Mouse (Mus musculus) brown adipose tissue, adult 24 weeks (tissue): Measurements from ENCODE around the gene Hpn. TPM values are rescaled to one million over a fixed set of nuclear protein-coding genes. Genes with fewer than 3 reads are reported as not detected.

ENCODE experiments used
- H3K27ac ChIP-seq: fragments of 200-500 bp; replicated peaks from 2 replicates; pipeline ENCODE4 v1.5.1; 2012; ENCODE audit warnings: low read depth, mild to moderate bottlenecking, low read length
- H3K4me1 ChIP-seq: fragments of 200-500 bp; 2 replicates; pipeline ENCODE4 v1.6.1; 2012; ENCODE audit warnings: low read length, mixed read lengths; ENCODE audit not compliant: control insufficient read depth, insufficient read depth, insufficient read length
- H3K4me3 ChIP-seq: fragments of 200-500 bp; 2 replicates; pipeline ENCODE4 v1.5.1; 2012; ENCODE audit warnings: low read depth, mild to moderate bottlenecking, low read length, moderate library complexity; ENCODE audit not compliant: insufficient read depth
- polyA plus RNA-seq: library from polyadenylated mRNA; stranded (reverse); fragments of >200 nt; gene quantifications from 2 replicates; pipeline ENCODE4 v1.2.4, GENCODE M21; 2012; ENCODE audit not compliant: missing spikeins, insufficient read depth, insufficient read length

Gene Hpn
- polyA plus RNA-seq, 1 experiment = not detected

DNA sequence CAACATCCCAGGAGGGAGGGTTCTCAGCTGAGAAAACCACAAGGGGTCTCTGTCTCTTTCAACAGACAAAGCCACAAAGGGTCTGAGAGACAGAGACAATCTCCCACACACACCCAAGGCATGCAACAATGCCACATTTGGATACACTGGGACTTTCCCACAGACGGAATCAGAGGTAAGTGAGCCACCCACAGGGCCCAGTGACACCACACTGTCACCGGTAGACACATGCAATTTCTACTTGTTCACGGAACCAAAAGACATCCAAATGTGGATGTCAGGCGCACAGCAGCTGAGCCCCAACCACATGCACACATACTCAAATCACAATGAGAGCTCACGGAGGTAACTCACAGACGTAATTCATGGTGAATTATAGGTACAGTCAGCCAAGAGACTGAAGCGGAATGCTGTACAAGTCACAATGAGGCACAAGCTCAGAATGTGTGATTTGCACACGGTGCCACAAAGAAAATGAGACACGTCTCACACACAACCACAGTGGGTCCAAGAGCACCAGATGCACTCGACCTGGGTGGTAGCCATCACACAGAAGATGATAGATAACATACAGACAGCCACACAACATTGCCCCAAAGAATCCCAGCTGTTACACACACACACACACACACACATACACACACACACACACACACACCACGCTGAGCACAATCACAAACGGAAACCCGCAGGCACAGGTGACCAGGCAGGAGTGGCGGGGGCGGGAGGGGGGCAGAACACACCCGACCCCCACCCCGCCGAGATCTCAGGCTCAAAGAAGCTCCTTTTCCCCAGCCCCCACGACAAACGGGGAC, 34.9 kb upstream of the Hpn start:
- Histone ChIP-seq H3K27ac (peak overlapping the region; percentile 35), H3K4me3 (peak overlapping the region; percentile 63), H3K4me1 (peaks cover 15% of the 10 kb centered on the region)

DNA sequence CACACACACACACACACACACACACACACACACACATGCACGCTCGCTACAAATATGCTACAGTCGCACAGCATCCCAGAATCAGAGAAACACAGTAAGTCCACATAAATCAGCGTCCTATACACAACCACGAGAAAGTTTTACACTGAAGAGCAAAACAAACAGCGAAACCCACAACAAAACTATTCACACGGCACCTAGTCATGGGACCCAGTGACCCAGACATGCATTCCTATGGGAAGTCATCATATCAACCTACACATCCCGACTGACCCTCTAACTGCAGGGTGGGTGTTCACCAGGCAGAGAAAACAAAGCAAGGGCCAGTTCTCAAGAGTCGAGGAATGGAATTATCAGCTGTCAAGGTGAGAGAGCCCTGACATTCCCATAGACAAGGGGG, 34.2 kb upstream of the Hpn start:
- Histone ChIP-seq H3K4me1 (peaks cover 15% of the 10 kb centered on the region), H3K27ac (0 out of 2 replicates have a peak overlapping the region, but pooled peaks have one; percentile 35), H3K4me3 (peak overlapping the region; percentile 63)

DNA sequence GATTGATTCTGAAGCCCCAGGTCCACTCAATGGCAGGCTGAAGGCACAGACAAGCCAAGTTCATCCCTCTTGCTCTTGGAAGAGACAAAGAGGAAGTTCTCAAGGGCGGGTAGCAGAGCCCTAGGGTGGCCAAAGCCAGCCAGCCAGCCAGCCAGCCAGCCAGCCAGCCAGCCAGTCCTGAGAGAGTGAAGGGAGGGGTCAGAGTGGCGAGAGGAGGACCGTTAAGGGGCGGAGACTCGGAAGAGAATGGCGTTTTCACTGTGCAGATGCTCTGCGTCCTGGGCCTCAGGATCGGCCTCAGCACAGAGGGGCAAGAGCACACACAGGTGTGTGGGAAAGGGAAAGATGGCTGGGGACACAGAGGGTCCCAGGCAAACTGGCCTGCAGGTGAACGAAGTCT, 33.7 kb upstream of the Hpn start:
- peak overlapping the region; percentile 63 for H3K4me3 ChIP-seq
- H3K4me1 ChIP-seq = peaks cover 15% of the 10 kb centered on the region
- peak overlapping the region; percentile 13 for H3K27ac ChIP-seq

DNA sequence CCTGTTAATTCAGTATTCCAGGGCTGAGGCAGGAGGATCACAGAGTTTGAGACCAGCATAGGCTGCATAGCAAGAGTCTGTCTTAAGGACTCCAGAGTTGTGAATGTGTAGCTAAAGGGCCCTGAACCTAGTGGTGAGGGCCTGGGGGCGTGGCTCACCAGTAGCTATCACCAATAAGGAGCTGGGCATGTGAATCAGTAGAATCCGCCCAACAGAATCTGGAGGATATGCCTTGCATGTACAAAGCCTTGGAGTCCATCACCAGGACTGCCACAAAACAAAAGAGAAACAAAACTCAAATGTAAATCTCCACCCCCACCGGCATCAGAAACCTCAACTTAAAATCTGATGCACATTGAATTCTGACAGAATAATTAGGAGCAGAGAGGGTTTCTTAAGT, 33.0 kb upstream of the Hpn start:
- Histone ChIP-seq H3K4me3 (peak overlapping the region; percentile 11; the same call in 1 of the 2 replicates), H3K4me1 (peaks cover 15% of the 10 kb centered on the region), H3K27ac (peak overlapping the region; percentile 13; the same call in 1 of the 2 replicates)

DNA sequence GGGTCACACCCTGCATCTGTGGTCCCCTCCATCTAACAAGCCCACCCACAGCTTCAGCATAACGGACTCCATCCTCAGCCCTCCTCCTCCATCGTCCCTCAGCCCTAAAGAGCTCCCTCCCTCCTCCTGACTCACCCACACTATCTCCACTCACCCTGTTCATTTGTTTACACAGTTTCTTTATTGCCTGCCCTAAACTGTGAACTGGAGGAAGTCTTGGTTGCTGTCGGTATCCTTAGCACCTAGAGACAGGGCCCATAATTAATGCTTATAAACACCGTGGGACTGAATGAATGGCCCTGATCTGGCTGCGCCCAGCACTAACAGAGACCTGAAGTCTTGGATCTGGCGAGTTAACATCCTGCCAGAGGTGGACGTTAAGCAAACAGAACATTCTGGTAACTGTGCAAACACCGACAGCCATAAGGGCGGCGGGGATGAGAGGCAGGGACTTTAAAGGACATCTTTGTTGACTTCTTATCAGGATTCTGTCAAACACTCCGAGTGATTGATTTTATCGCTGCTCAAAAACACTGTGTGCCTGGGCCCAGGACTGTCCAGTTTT, 30.6 kb upstream of the Hpn start:
- Histone ChIP-seq H3K4me1 (peaks cover 15% of the 10 kb centered on the region), H3K27ac (no peak overlapping the region), H3K4me3 (no peak overlapping the region)

DNA sequence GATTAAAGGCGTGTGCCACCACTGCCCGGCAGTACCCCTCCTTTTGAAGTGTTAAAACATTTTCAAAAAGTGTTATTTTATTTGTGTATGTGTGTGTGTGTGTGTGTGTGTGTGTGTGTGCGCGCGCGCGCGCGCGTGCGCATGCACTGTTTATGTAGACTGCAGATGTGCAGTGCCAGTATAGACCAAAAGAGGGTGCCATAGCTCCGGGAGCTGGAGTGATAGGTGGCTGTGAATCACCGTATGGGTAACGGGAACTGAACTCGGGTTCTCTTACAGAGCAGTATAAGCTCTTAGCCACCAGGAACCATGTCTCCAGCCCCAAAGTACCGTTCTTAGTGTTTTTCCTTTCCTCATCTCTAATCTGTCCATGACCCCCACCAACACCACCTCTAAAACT, 29.8 kb upstream of the Hpn start:
- H3K27ac ChIP-seq = no peak overlapping the region
- peaks cover 15% of the 10 kb centered on the region for H3K4me1 ChIP-seq
- H3K4me3 ChIP-seq = no peak overlapping the region

DNA sequence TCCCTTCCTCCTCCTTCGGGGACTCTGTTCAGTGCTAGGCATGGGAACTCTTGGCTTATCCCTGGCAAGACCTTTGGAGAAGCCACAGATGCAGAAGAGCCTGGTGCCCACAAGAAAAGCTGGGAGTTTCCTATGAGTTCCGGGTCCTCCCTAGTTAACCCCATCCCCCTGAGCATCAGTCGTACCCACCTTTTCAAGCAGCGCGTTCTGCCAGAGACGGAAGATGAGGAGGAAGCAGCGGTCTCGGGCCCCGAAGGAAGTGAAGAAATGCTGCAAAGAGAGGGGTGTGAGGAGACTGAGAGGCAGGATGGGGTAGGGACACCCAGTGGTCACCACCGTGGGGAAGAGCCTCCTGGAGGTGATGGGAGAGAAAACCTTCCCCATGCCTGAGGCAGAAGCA, 25.9 kb upstream of the Hpn start:
- Histone ChIP-seq H3K27ac (no peak overlapping the region), H3K4me3 (no peak overlapping the region), H3K4me1 (no peaks in the 10 kb centered on the region)

DNA sequence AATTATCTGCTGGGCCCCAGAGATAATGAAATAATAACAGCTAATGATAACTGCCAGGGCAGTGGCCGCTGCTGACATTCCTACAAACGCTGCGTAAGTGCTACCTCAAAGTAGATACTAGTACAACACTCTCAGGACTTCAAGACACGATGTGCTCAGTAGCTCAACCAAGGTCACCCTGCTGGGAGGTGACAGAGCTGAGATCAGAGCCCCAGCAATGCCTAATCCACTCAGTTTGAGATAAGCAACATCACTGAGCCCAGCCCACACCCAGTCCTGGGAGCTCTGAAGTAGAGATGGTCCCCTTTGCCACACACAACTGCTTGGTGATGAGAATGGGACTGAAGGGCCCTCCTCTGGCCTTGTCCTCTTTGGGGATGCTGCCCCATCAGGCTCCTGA, 25.2 kb upstream of the Hpn start:
- Histone ChIP-seq H3K4me1 (no peaks in the 10 kb centered on the region), H3K27ac (no peak overlapping the region), H3K4me3 (no peak overlapping the region)

DNA sequence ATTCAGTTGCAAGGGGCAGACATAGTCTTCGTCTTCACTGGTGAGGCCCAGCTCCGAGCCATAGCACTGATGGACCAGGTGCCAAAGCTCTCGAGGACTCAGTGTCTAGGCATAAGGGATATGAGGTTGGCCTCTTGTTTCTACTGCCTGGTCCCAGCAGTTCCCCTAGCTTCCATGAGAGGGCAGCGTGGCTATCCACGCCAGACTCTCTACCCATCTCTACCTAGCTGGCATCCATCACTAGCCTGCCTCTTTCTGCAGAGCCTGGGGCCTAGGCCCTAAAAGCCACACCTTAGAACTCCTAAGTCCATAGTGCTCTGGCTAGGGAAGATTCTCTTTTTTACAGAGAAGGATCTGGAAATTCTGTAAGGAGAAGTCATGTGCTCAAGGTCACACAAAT, 24.7 kb upstream of the Hpn start:
- Histone ChIP-seq H3K4me3 (no peak overlapping the region), H3K4me1 (no peaks in the 10 kb centered on the region), H3K27ac (no peak overlapping the region)

DNA sequence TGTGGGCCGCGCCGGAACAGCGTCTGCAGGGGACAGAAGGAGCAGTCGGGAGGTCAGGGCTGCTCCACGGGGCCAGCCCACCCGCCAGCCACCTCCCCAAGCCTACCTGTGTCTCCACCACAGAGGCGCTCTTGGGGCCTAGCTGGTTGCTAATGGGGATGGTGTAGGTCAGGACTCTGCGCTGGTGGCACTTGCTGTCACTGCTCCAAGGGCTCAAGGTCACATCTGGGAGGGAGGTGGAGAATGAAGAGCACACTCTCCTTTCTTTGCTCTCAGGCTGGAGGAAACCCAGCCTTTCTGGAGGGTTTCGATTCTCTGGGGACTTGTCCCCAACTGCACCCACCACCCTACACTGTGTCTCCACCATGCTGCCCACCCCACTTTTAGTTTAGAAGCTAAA, 20.6 kb upstream of the Hpn start:
- Histone ChIP-seq H3K4me1 (no peaks in the 10 kb centered on the region), H3K4me3 (no peak overlapping the region), H3K27ac (no peak overlapping the region)

DNA sequence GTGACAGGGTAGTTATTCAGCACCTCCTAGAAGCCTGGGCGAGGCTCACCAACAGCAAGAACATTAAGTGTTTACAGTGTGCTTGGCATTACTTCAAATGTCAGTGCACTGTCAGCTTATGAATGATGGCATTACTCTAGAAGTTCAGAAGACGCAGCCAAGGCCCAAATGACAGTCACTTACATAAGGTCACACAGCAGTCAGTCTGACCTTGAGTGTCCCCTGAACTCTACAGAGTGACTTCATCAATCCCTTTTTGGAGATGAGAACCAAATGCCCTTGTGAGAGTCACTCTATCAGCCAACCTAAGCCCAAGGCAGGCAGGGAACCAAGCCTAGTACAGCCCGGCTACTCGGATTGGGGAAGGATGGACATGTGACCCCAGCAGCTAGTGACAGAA, 16.8 kb upstream of the Hpn start:
- Histone ChIP-seq H3K27ac (peak overlapping the region; percentile 61), H3K4me3 (no peak overlapping the region), H3K4me1 (no peaks in the 10 kb centered on the region)

DNA sequence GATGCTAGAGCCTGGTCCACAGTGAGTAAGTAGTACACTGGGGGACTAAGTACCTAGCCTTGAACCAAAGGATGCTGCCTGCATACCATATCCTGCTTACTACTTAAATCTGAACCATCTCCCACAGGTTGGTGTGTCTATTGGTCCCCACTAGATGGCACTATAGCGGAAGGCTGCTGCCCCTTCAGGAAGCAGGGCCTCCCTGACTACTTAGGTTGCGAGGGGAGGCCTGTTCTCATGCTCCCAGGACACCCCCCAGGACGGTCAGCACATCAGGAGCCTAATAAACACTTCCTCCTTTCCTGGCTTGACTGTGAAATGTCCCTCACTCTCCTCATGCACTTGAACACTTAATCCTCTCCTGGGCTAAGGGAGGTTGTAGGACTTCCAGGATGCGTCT, 15.8 kb upstream of the Hpn start:
- no peak overlapping the region for H3K4me3 ChIP-seq
- H3K27ac ChIP-seq = no peak overlapping the region
- no peaks in the 10 kb centered on the region for H3K4me1 ChIP-seq

DNA sequence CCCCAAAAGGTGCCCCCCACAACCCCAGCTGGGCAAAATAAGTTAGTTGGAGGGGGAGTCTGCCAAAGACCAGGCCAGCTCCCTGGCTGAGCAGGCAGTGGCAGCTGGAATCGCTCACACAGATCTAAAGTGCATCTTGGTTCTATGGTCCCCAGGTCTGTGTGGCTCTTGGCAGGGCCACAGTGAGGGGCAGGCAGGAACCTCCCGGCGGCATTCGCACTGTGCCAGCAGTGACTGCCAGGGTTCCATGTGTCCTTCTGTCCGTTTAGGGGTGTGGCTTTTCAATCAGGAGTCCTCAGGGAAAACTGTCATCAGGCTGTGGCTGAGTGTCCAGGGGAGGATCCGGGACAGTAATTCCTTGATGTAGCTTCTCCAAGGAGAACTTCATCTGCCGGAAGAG, 15.1 kb upstream of the Hpn start:
- Histone ChIP-seq H3K4me3 (no peak overlapping the region), H3K4me1 (no peaks in the 10 kb centered on the region), H3K27ac (no peak overlapping the region)

DNA sequence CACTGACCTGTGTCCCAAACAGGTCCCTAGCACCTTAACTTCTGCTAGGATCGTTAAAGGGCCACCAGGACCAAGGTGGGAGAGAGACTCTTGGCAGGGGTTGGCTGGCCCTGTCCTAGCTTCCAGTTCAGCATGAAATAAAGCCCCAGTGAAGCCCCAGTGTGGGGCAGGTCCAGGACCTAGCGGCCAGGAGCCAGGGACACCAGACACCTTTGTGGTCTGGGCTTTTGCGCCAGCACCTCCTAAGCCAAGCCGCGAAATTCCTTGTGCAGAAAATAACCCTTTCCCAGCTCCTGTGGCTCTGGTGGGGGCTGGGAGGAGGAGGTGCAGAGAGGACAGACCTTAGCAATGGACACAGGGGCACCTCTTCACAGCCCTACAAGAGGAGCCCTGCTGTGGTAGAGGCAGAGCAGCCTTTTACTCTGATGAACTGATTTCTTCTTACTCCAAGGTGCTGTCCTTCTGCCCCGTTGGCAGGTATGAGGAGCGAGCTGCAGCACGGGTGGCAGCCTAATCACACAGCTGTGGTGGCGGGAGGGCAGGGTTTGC, 13.1 kb upstream of the Hpn start:
- Histone ChIP-seq H3K27ac (no peak overlapping the region), H3K4me1 (no peaks in the 10 kb centered on the region), H3K4me3 (no peak overlapping the region)

DNA sequence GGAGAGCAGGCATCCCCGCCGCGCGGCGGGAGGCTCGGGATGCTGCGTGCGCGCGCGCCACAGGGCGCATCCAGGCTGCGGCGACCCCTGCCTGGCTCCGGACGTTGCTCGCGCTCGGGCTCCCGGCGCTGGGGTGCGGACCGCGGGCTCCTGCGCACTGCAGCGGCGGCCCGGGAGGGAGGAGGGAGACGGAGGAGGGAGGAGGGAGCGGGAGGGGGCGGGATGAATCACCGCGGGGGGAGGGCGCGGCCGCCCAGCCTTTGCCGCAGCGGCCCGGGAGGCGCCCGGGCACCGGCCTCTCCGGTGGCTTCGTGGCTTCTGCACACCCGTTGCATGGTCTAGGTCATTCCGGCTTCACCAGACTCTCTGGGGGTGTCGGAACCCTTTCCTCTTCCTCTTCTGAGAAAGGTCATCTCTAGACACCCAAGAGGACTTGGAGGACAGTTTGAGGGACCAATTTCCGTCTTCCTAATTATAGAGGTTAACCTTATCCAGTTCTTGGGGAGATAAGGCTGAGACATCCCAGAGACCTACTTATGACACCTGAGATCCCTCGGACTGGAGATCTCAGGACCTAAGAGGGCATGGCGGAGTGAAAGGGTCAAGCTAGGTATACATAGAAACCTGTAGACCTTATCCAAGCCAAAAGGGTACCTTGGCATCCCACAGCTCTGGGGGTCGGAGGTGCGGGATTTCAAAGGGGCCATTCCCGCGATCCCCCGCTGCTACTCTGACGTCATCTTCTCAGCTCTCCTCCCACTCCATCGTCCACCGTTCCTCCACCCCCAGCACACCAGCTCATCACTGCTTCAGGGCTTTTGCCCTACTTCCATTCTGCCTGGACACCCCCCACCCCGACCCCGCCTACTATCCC, 12.0 kb upstream of the Hpn start, which contains the start of gene Scn1b:
Scn1b (minus strand) TSS at position 153 of the 874 bp plus-strand sequence.
- Histone ChIP-seq H3K4me3 (peak within 1 kb of the TSS; percentile 59), H3K4me1 (no peaks in the 10 kb centered on the region), H3K27ac (peak within 1 kb of the TSS; percentile 10; the same call in 1 of the 2 replicates)
